Comparison of ENCODE assay signal across 20 mouse cellular contexts in genomic region chr6:142938074-142938473, GRCm38 (mm10). TPM values are rescaled to one million over a fixed set of nuclear protein-coding genes. Genes with fewer than 3 reads are reported as not detected.
DNase-seq lines count a peak whose midpoint lies in the region; ATAC-seq and TF ChIP-seq lines count a peak whose summit lies in the region.
"Had no signal": no experiment of that assay in that cellular context is flagged by ENCODE, and none has a peak within 500 bp of the region (broad histone marks: within the 10 kb centered on the region; RNA-seq: fewer than 3 reads in every experiment).

No protein-coding gene starts in this region.

- H3K27ac ChIP-seq in lung, embryonic 15.5 days = no peak overlapping the region
- no peak overlapping the region for H3K27ac ChIP-seq in limb, embryonic 10.5 days
- no peak overlapping the region for H3K27ac ChIP-seq in stomach, postnatal 0 days (replicated peaks)
- H3K27ac ChIP-seq: heart, embryonic 13.5 days; kidney, postnatal 0 days; limb, embryonic 13.5 days; midbrain, embryonic 12.5 days; neural tube, embryonic 12.5 days had no signal

- TF ChIP-seq CTCF in stomach, postnatal 0 days (IDR thresholded peaks at IDR 0.05; ENCODE audit: low read depth) = no peak

- peak; percentile 54 for DNase-seq in cerebellum, adult 11-12 months
- DNase-seq in cerebellum, postnatal 4 days (ENCODE audit: low spot score in 2 of 2) = no peak
- no peak for DNase-seq in lung, postnatal 25 days (ENCODE audit: low spot score)
- DNase-seq in cerebellum, adult 9-11 months = peak; percentile 64
- DNase-seq in limb, embryonic 10.5 days (ENCODE audit: low spot score) = no peak
- no peak for DNase-seq in stomach, postnatal 0 days (ENCODE audit: low spot score)
- DNase-seq: gastrocnemius, postnatal 10 days; layer of hippocampus, adult 9-11 months had no signal

- no peak overlapping the region for H3K4me3 ChIP-seq in lung, embryonic 15.5 days
- H3K4me3 ChIP-seq in limb, embryonic 10.5 days = no peak overlapping the region
- no peak overlapping the region for H3K4me3 ChIP-seq in stomach, postnatal 0 days (ENCODE audit: low read depth, low read length)
- H3K4me3 ChIP-seq: erythroblast, embryonic 14.5 days; heart, embryonic 13.5 days; limb, embryonic 13.5 days; megakaryocyte, embryonic 14.5 days; midbrain, embryonic 12.5 days; myocyte; neural tube, embryonic 12.5 days had no signal

- H3K9ac ChIP-seq in lung, embryonic 15.5 days = no peak overlapping the region
- no peak overlapping the region for H3K9ac ChIP-seq in stomach, postnatal 0 days (ENCODE audit: low read length)
- H3K9ac ChIP-seq: heart, embryonic 13.5 days; limb, embryonic 13.5 days; midbrain, embryonic 12.5 days; neural tube, embryonic 12.5 days had no signal

- TF ChIP-seq EP300 in stomach, postnatal 0 days (optimal IDR thresholded peaks at IDR 0.05) = no peak

- no peaks in the 10 kb centered on the region for H3K9me3 ChIP-seq in lung, embryonic 15.5 days
- H3K9me3 ChIP-seq in limb, embryonic 10.5 days (replicated peaks) = no peaks in the 10 kb centered on the region
- H3K9me3 ChIP-seq in stomach, postnatal 0 days (ENCODE audit: control insufficient read depth, low read length) = no peaks in the 10 kb centered on the region
- H3K9me3 ChIP-seq: G1E; heart, embryonic 13.5 days; limb, embryonic 13.5 days; megakaryocyte, embryonic 14.5 days; midbrain, embryonic 12.5 days; neural tube, embryonic 12.5 days had no signal

- peak; percentile 16; the same call in 1 of the 2 replicates for ATAC-seq in lung, embryonic 15.5 days (ENCODE audit: borderline replicate concordance, extremely low read depth, low FRiP score, low TSS enrichment)
- ATAC-seq in stomach, postnatal 0 days (ENCODE audit: low FRiP score, low TSS enrichment) = no peak
- ATAC-seq: hindbrain, embryonic 16.5 days had no signal

- H3K36me3 ChIP-seq in lung, embryonic 15.5 days = no peaks in the 10 kb centered on the region
- H3K36me3 ChIP-seq in limb, embryonic 10.5 days = no peaks in the 10 kb centered on the region
- no peaks in the 10 kb centered on the region for H3K36me3 ChIP-seq in stomach, postnatal 0 days (ENCODE audit: control insufficient read depth, insufficient read depth, low read length)
- H3K36me3 ChIP-seq: G1E; heart, embryonic 13.5 days; limb, embryonic 13.5 days; midbrain, embryonic 12.5 days; neural tube, embryonic 12.5 days had no signal

- peaks cover 15% of the 10 kb centered on the region for H3K4me1 ChIP-seq in lung, embryonic 15.5 days
- H3K4me1 ChIP-seq in limb, embryonic 10.5 days = 0 out of 2 replicates have a peak, but pooled peaks cover 3% of the 10 kb centered on the region
- H3K4me1 ChIP-seq in stomach, postnatal 0 days (replicated peaks; ENCODE audit: control insufficient read depth, insufficient read depth) = no peaks in the 10 kb centered on the region
- H3K4me1 ChIP-seq: limb, embryonic 13.5 days had no signal

- peaks cover 6% of the 10 kb centered on the region; the same call in 1 of the 2 replicates for H3K27me3 ChIP-seq in lung, embryonic 15.5 days
- no peaks in the 10 kb centered on the region for H3K27me3 ChIP-seq in limb, embryonic 10.5 days (ENCODE audit: low read depth, poor library complexity, severe bottlenecking)
- no peaks in the 10 kb centered on the region for H3K27me3 ChIP-seq in stomach, postnatal 0 days (ENCODE audit: control insufficient read depth, insufficient read depth, low read length)
- H3K27me3 ChIP-seq: heart, embryonic 13.5 days; limb, embryonic 13.5 days; midbrain, embryonic 12.5 days; neural tube, embryonic 12.5 days had no signal

- no peak overlapping the region for H3K4me2 ChIP-seq in lung, embryonic 15.5 days
- H3K4me2 ChIP-seq in stomach, postnatal 0 days (replicated peaks; ENCODE audit: low read depth) = no peak overlapping the region
- H3K4me2 ChIP-seq: heart, embryonic 13.5 days; limb, embryonic 13.5 days; liver, embryonic 11.5 days; midbrain, embryonic 12.5 days; neural tube, embryonic 12.5 days had no signal

RNA-seq across cellular contexts. Expression of gene St8sia1, which starts 26.2 kb away (rescaled TPM):
- polyA plus RNA-seq in lung, embryonic 15.5 days (2015; fragmentation: Nextera tagmentation; extraction: Ambion mirVana) = 0.42 and 0.46 TPM in 2 replicates
- 0.73 and 0.91 TPM in 2 replicates for polyA plus RNA-seq in limb, embryonic 10.5 days (2016; fragmentation: Nextera tagmentation; extraction: Ambion mirVana)
- polyA plus RNA-seq in stomach, postnatal 0 days (2015; fragmentation: Nextera tagmentation; extraction: Ambion mirVana) = 0.19 and 0.23 TPM in 2 replicates
- polyA plus RNA-seq: erythroblast, embryonic 14.5 days; G1E had no signal

Comparison
In these comparisons a context has a peak if more than half of its experiments do, and no peak if none do; other contexts are left out.
1. DNase-seq: peak in cerebellum, adult 11-12 months (single experiment) and cerebellum, adult 9-11 months (single experiment); none in cerebellum, postnatal 4 days (0 of 2), lung, postnatal 25 days (single experiment), limb, embryonic 10.5 days (single experiment) and stomach, postnatal 0 days (single experiment).